Mouse (Mus musculus) spleen, adult 2 months (tissue): ENCODE measurements around the gene Rbm41.

Source experiments
- CTCF ChIP-seq: fragments of 200-500 bp; IDR thresholded peaks from 2 replicates; pipeline ENCODE4 v1.5.1; 2011; ENCODE audit warnings: mild to moderate bottlenecking, inconsistent platforms; ENCODE audit not compliant: insufficient read depth, insufficient read length, insufficient replicate concordance; ENCODE audit errors: extremely low read depth
- POLR2A ChIP-seq: fragments of 200-500 bp; IDR thresholded peaks from 2 replicates; pipeline ENCODE4 v1.6.1; 2011; ENCODE audit warnings: low read depth, low read length, inconsistent platforms

GRCm38 (mm10) chrX:139841091-139841490 is 157.3 kb downstream of the Rbm41 start:
- no peak for TF ChIP-seq CTCF
- TF ChIP-seq POLR2A = no peak
